Mouse (Mus musculus) limb, embryonic 10.5 days (tissue): ENCODE results near the gene Taok2. TPM values are rescaled to one million over a fixed set of nuclear protein-coding genes. Genes with fewer than 3 reads are reported as not detected.

Experiments used
- DNase-seq: peaks from one replicate; pipeline ENCODE4 v3.0.0-alpha.2; 2017; ENCODE audit warnings: low spot score
- H3K27ac ChIP-seq: fragments of 300-500 bp; sonication (generic); 2 replicates; pipeline ENCODE4 v1.5.1; 2016; ENCODE audit warnings: mild to moderate bottlenecking
- H3K27me3 ChIP-seq: fragments of 300-500 bp; sonication (generic); 2 replicates; pipeline ENCODE4 v1.6.1; 2016; ENCODE audit warnings: low read depth, mild to moderate bottlenecking; ENCODE audit not compliant: poor library complexity, severe bottlenecking
- H3K36me3 ChIP-seq: fragments of 300-500 bp; sonication (generic); 2 replicates; pipeline ENCODE4 v1.6.1; 2016; ENCODE audit warnings: mild to moderate bottlenecking, moderate library complexity
- H3K4me1 ChIP-seq: fragments of 300-500 bp; sonication (generic); 2 replicates; pipeline ENCODE4 v1.6.1; 2016
- H3K4me3 ChIP-seq: fragments of 300-500 bp; sonication (generic); 2 replicates; pipeline ENCODE4 v1.5.1; 2016; ENCODE audit warnings: mild to moderate bottlenecking, moderate library complexity
- H3K9me3 ChIP-seq: fragments of 300-500 bp; sonication (generic); replicated peaks from 2 replicates; pipeline ENCODE4 v1.6.1; 2016; ENCODE audit warnings: mild to moderate bottlenecking
- WGBS: fragments of 180-500 bp; shearing (Covaris S2); methylation state at CpG from one replicate; pipeline ENCODE4 v1.1.7; 2016; 5-methylcytosine and 5-hydroxymethylcytosine counted together
- polyA plus RNA-seq: library from polyadenylated mRNA; unstranded; fragments of >200 nt; fragmentation: Nextera tagmentation; extraction: Ambion mirVana; gene quantifications from 2 replicates; pipeline ENCODE4 v1.2.1, GENCODE M21; 2016

The Taok2 gene
- polyA plus RNA-seq, 1 experiment from 2014 or later, result 56.4 TPM

DNA sequence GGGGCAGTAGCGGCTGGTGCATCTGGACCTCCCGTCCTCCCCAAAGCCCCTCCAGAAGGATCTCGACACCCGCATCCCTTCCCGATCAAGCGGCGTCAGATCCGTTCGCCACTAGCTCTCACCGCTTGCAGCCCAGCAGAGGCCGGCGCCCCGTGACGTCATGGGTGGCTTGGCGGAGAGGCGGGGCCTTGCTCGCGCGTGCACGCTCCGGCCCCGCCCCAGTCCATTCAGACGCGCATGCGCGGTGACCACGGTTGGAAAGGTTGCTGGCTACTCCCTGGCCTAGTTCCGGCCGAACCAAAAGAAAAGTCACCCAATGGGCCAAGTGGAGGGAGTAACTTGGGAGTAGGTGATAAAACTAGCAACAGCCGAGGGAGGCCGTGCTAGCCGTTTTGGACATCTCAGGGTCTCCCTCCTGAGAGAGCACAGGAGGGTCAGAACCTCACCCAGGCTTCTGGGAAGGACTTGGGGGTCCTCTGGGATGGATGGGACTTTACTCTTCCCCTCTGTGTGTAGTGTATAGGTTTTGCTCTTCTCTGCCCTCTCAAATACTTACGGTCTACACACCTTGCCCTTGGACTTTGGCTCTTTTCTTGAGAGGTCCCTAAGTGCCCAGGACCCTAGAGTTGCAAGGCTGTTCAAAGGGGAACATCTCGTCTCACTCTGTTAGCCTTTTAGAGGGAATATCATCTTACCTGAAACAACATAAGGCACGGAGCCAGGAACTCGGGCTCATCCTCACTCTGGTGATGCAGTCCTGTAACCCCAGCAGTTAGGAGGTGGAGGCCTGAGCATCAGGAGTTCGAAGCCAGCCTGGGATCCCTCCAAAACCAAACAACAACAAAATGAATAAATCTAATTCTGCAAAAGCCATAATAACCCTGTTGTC, 13.8 kb upstream of the Taok2 start:
- peaks cover 16% of the 10 kb centered on the region for H3K4me1 ChIP-seq
- no peaks in the 10 kb centered on the region for H3K27me3 ChIP-seq
- DNase-seq, result peak; percentile 100
- peak overlapping the region; percentile 90 for H3K27ac ChIP-seq
- no peaks in the 10 kb centered on the region for H3K9me3 ChIP-seq
- H3K36me3 ChIP-seq, result no peaks in the 10 kb centered on the region
- peak overlapping the region; percentile 77 for H3K4me3 ChIP-seq
- WGBS, result 12% methylated on average over 37 of the region's 37 CpGs

- no peak for DNase-seq
- 27% methylated on average over 16 of the region's 16 CpGs for WGBS
- no peaks in the 10 kb centered on the region for H3K27me3 ChIP-seq
- H3K27ac ChIP-seq, result peak overlapping the region; percentile 90
- H3K4me3 ChIP-seq, result peak overlapping the region; percentile 77
- no peaks in the 10 kb centered on the region for H3K36me3 ChIP-seq
- peaks cover 16% of the 10 kb centered on the region for H3K4me1 ChIP-seq
- H3K9me3 ChIP-seq, result no peaks in the 10 kb centered on the region
Measured at GRCm38 (mm10) chr7:126897390-126898101, 13.0 kb upstream of the Taok2 start.

GRCm38 (mm10) chr7:126896912-126897311, 12.4 kb upstream of the Taok2 start:
- no peak overlapping the region for H3K27ac ChIP-seq
- no peaks in the 10 kb centered on the region for H3K27me3 ChIP-seq
- DNase-seq, result no peak
- H3K36me3 ChIP-seq, result peaks cover under 1% of the 10 kb centered on the region
- WGBS, result 86% methylated on average over 5 of the region's 5 CpGs
- no peaks in the 10 kb centered on the region for H3K9me3 ChIP-seq
- peaks cover 16% of the 10 kb centered on the region for H3K4me1 ChIP-seq
- H3K4me3 ChIP-seq, result no peak overlapping the region

DNA sequence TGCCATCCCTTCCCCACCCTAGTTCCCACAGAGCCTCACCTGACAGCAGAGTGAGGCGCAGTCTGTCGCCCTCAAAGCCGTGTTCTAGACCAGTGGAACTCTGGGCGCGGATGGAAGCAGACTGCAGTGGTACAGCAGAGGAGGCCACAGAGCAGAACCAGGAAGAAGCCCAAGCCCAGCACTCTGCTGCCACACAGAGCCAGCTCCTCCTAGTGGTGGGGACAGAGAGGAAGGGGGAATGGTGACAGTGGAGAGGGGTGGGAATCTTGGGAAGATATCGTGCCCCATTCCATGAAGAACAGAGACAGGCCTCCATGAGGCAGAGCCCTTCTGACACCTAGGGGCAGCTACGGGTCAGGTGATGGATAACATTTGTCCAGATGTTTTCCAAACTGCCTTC, 4.3 kb upstream of the Taok2 start:
- no peak overlapping the region for H3K27ac ChIP-seq
- 44% methylated on average over 7 of the region's 7 CpGs for WGBS
- no peak for DNase-seq
- no peaks in the 10 kb centered on the region for H3K9me3 ChIP-seq
- H3K27me3 ChIP-seq, result no peaks in the 10 kb centered on the region
- peaks cover 14% of the 10 kb centered on the region for H3K36me3 ChIP-seq
- H3K4me3 ChIP-seq, result no peak overlapping the region
- H3K4me1 ChIP-seq, result peaks cover under 1% of the 10 kb centered on the region

DNA sequence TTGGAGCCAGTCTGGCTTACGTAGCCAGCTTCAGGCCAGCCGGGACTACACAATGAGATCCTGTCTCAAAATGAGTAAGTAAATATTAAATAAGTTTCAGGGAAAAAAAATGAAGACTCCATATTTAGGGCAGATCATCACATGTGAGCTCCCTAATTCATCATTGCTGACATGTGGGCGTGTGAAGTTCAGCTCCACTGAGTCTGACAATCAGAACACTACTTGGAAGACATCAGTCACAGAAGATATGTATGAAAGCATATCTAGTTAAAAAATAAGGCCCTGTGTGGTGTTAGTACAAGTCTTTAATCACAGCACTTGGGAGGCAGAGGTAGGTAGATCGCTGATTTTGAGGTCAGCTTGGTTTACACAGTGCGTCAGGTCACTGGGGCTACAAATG, 2.8 kb upstream of the Taok2 start:
- Histone ChIP-seq H3K4me3 (no peak overlapping the region), H3K9me3 (no peaks in the 10 kb centered on the region), H3K4me1 (peaks cover 16% of the 10 kb centered on the region), H3K36me3 (peaks cover 14% of the 10 kb centered on the region), H3K27me3 (no peaks in the 10 kb centered on the region), H3K27ac (no peak overlapping the region)
- whole genome bisulfite sequencing, result 87% methylated on average over 5 of the region's 5 CpGs
- no peak for DNase-seq

- H3K36me3 ChIP-seq, result peaks cover 32% of the 10 kb centered on the region
- no peaks in the 10 kb centered on the region for H3K27me3 ChIP-seq
- peak overlapping the region; percentile 85 for H3K4me3 ChIP-seq
- H3K27ac ChIP-seq, result peak overlapping the region; percentile 91
- H3K4me1 ChIP-seq, result peaks cover 31% of the 10 kb centered on the region
- DNase-seq, result peak; percentile 57
- H3K9me3 ChIP-seq, result no peaks in the 10 kb centered on the region
- 0% methylated on average over 15 of the region's 15 CpGs for WGBS
Measured at GRCm38 (mm10) chr7:126883731-126884181, 747 bp downstream of the Taok2 start.

DNA sequence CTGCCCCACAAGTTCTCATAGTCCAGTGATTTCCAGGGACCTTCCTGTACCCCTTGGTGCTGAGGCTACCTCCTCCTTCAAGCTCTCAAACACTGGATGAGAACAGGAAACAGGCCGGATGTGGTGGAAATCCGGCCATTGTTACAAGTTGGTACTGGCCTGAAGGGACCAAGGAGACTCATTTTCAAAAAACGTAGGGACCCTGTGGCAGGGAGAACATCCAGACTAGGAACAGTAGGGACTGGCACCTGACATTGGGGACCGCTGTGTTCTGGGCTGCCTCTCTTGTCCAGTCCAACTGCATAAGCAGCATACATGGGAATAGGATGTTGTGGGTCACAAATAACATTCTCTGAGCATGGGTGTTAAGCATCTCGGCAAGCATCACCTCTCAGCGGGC, 3.5 kb downstream of the Taok2 start:
- Histone ChIP-seq H3K4me3 (peak overlapping the region; percentile 85; the same call in 1 of the 2 replicates), H3K27ac (no peak overlapping the region)

GRCm38 (mm10) chr7:126877239-126877638, 7.3 kb downstream of the Taok2 start:
- H3K4me3 ChIP-seq, result no peak overlapping the region
- no peak overlapping the region for H3K27ac ChIP-seq
- DNase-seq, result no peak
- H3K27me3 ChIP-seq, result no peaks in the 10 kb centered on the region
- peaks cover 14% of the 10 kb centered on the region for H3K4me1 ChIP-seq
- no peaks in the 10 kb centered on the region for H3K9me3 ChIP-seq
- WGBS, result 100% methylated on average over 1 of the region's 1 CpGs
- H3K36me3 ChIP-seq, result peaks cover 97% of the 10 kb centered on the region

More for the DNA sequence above, 3.5 kb downstream of the Taok2 start:
- Histone ChIP-seq H3K27me3 (no peaks in the 10 kb centered on the region), H3K4me1 (peaks cover 31% of the 10 kb centered on the region), H3K9me3 (no peaks in the 10 kb centered on the region), H3K36me3 (peaks cover 59% of the 10 kb centered on the region)
- no peak for DNase-seq
- 84% methylated on average over 6 of the region's 6 CpGs for WGBS

DNA sequence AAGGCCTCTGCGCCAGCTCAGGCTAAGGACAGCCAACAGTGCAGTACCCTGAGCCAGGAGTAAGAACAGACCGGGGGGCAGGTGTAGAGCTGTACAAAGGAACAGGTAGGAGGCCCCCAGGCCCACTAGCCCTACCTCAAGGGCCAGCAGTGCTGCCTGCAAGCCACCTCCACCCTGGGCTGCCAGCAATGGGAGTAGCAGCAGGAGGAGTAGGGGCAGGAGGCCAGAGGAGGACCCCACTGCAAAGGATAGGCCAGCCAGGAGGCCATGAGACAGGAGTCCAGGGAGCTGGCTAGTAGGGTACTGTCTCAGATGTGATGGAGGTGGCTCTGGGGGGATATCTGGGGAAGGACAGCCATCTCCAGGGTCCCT, 14.0 kb downstream of the Taok2 start:
- no peaks in the 10 kb centered on the region for H3K4me1 ChIP-seq
- WGBS, result 100% methylated on average over 2 of the region's 2 CpGs
- H3K27me3 ChIP-seq, result no peaks in the 10 kb centered on the region
- no peaks in the 10 kb centered on the region for H3K9me3 ChIP-seq
- no peak for DNase-seq
- H3K4me3 ChIP-seq, result no peak overlapping the region
- H3K27ac ChIP-seq, result no peak overlapping the region
- peaks cover 100% of the 10 kb centered on the region for H3K36me3 ChIP-seq

GRCm38 (mm10) chr7:126869780-126870519, 14.6 kb downstream of the Taok2 start:
- WGBS, result 92% methylated on average over 23 of the region's 23 CpGs
- Histone ChIP-seq H3K4me1 (no peaks in the 10 kb centered on the region), H3K27ac (no peak overlapping the region), H3K9me3 (no peaks in the 10 kb centered on the region), H3K4me3 (no peak overlapping the region; the same call in 1 of the 2 replicates), H3K36me3 (peaks cover 100% of the 10 kb centered on the region), H3K27me3 (no peaks in the 10 kb centered on the region)
- no peak for DNase-seq

- no peak for DNase-seq
- H3K4me3 ChIP-seq, result no peak overlapping the region
- H3K27ac ChIP-seq, result no peak overlapping the region
- peaks cover 99% of the 10 kb centered on the region for H3K36me3 ChIP-seq
- peaks cover 18% of the 10 kb centered on the region for H3K4me1 ChIP-seq
- H3K27me3 ChIP-seq, result no peaks in the 10 kb centered on the region
- no peaks in the 10 kb centered on the region for H3K9me3 ChIP-seq
- WGBS, result 90% methylated on average over 12 of the region's 12 CpGs
Measured at GRCm38 (mm10) chr7:126868003-126868402, 16.5 kb downstream of the Taok2 start.

DNA sequence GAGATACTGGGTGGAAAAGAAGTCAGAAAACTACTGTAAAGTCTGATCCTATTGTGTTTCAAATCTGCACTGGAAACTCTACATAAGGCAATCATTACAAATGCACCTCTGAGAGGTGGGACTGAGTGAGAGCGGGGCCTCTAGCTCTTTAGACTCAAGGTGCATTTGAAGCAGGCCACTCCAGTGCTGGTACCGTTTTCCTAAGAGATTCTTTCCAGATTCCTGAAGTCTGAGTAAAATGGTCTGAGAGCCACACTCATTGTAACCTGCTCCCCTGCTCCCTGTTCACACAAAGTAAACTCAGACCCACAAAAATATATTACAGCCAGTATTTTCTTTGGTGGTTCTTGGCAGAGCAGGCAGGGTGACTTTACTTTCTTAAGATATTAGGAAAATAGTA, 17.0 kb downstream of the Taok2 start:
- Histone ChIP-seq H3K27me3 (no peaks in the 10 kb centered on the region), H3K4me1 (peaks cover 23% of the 10 kb centered on the region), H3K36me3 (peaks cover 95% of the 10 kb centered on the region), H3K9me3 (no peaks in the 10 kb centered on the region), H3K4me3 (no peak overlapping the region), H3K27ac (no peak overlapping the region)
- 94% methylated on average over 2 of the region's 2 CpGs for WGBS
- no peak for DNase-seq
